Mouse (Mus musculus) C2C12 (cell line): Measurements from ENCODE around the gene Eif3l.

Experiments used
- CEBPB ChIP-seq: IDR thresholded peaks from one replicate; pipeline ENCODE4 v1.6.1; 2011; ENCODE audit warnings: low read depth, mild to moderate bottlenecking, control low read depth, moderate library complexity
- CTCF ChIP-seq: IDR thresholded peaks from one replicate; pipeline ENCODE4 v1.5.1; 2011; ENCODE audit not compliant: control insufficient read depth, insufficient read depth, insufficient read length
- FOSL1 ChIP-seq: IDR thresholded peaks from one replicate; pipeline ENCODE4 v1.8.0; 2011; ENCODE audit warnings: mild to moderate bottlenecking, low read length; ENCODE audit not compliant: poor library complexity, insufficient read depth, severe bottlenecking

- TF ChIP-seq CTCF (no peak), CEBPB (no peak), FOSL1 (no peak)
Observed at GRCm38 (mm10) chr15:79097135-79097534, 22.2 kb downstream of the Eif3l start.
